Mouse (Mus musculus): Measurements from ENCODE around the gene Gm37240. TPM values are rescaled to one million over a fixed set of nuclear protein-coding genes. Genes with fewer than 3 reads are reported as not detected.

Gm37240 gene
- total RNA-seq, 4 experiments from 2014 or later = 1.8 to 2.0 TPM; not detected in 2

GRCm38 (mm10) chr3:84637095-84637494 lies 1250.2 kb downstream of the Gm37240 start:
- no peak for DNase-seq (ENCODE audit: low spot score in 2 of 2)

GRCm38 (mm10) chr3:84631586-84631985 lies 1255.7 kb downstream of the Gm37240 start:
- no peak for DNase-seq (ENCODE audit: low spot score in 2 of 2)

DNA sequence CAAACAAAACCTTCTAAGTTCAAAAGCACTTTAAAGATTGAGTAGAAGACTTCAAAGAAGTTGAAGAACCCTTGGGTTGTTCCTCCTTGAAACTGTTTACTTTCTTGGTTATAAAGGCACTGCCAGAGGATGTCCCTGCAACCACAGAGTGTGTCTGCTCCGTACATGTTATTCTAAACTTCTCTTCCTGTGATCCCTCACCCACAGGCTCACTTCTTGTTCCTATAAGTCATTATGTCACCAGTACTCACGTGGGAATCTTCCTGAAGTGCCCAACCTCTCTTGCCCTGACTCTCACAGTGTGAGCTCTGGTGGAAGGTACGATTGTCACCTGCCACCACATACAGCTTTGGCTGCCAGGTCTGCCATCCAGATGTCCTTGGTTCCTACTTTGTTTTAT lies 1265.3 kb downstream of the Gm37240 start:
- no peak for DNase-seq (ENCODE audit: low spot score in 2 of 2)

GRCm38 (mm10) chr3:84619725-84620124 lies 1267.6 kb downstream of the Gm37240 start:
- DNase-seq (ENCODE audit: low spot score in 2 of 2) = no peak

DNA sequence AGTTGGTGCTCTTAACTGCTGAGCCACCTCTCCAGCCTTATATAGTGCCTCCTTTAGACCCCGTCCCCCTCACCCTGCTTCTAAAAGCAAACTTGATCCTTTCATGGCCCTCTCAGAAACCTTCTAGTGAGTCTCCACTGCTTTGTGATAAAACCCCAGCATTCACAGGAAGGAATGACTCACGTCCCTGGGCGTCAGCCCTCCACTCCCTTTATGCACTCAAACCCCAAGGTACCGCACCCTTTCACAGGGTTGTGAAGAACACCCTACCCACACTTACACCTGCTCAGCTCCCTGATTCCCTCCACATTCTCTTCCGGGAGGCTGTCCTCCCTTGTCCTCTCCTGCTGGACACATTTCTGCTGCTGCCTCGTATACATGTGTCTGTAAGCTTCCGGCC lies 1268.3 kb downstream of the Gm37240 start:
- no peak for DNase-seq (ENCODE audit: low spot score in 2 of 2)

DNA sequence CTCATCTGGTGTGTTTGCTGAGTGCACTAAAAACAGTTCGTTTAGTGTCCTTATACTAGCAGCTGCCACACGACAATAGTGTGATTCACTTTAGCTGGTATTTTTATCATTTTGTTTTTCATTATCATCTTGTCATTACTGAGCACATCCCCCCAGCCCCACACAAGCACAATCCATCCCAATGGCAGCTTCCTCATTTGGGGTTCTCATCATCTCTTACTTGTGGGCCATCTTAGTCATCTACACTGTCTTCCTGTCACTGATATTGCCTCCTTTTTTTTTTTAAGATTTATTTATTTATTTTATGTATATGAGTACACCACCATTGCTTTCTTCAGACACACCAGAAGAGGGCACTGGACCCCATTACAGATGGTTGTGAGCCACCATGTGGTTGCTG lies 1268.7 kb downstream of the Gm37240 start:
- no peak for DNase-seq (ENCODE audit: low spot score in 2 of 2)

DNA sequence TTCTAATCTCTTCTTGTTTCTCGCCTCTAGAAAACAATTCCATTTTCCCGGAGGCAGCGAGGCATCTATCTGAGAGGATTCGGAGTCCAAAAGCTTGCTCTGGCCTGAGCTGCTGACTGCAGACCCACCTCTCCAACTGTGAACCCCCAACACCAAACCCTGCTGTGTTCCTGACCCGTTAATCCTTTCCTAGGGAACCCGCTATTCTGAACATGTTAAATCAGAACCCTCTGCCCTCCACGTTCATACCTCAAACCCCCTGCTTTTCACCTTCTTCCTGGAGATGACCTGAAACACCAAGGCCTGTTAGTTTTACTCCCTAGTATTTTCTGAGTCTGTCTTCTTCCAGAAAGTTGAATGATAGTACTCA lies 1271.5 kb downstream of the Gm37240 start:
- no peak for DNase-seq (ENCODE audit: low spot score in 2 of 2)

DNA sequence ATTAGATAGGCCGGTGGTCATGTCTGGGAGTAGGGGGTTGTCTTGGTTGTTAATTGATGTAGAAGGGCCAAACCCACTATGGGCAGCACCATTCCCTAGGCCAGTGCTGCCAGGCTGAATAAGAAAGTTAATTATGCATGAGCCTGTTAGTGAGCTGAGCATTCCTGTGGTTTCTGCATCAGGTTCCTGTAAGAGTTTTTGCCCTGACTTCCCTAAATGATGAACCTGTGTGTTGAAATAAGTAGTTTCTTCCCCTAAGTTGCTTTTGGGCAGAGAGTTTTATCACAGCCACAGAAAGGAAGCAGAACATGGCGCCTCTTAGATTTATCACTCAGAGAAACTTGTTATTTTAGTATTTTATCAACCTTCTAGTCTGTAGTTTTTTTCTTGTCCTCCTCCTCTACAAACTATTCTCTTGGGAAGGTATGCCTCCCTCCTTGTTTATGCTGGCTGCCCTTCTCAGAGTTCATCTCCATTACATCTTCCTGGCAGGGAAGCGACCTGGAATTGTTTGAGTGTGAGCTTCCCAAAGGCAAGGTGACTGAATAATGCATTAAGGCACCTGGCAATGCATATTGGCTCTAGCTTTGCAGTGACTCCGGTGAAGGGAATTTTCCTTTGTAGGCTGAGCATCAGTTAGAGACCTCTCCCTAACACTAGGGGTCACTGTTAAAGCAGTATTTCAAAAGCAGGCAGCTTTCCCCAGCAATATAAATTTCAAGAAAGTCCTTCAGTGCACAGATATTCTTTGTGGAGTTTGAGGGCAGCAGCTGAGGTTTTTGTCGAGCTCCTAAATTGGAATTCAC lies 1272.1 kb downstream of the Gm37240 start:
- no peak for DNase-seq (ENCODE audit: low spot score in 2 of 2)

- no peak for DNase-seq (ENCODE audit: low spot score in 2 of 2)
Measured at GRCm38 (mm10) chr3:84610183-84610710, 1277.1 kb downstream of the Gm37240 start.

DNA sequence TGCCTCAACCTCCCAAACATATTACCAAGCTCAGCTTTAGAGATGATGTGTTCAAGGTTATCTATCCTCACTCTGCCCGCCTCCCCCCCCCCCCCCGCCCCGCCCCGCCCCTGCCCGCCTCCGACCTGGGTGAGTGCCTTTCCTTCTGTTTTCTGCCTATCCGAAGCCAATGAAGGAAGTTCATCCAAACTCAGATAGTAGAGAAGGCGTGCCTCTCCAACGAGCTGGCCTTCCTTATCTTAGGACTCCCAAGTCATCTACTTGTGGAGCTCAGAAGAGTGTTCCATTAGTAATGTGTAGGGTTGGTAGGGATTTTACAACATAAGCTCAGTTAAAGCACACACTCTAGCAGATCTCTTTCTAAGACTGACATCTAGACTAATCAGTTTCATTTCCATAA lies 1284.1 kb downstream of the Gm37240 start:
- DNase-seq (ENCODE audit: low spot score in 2 of 2) = no peak

DNA sequence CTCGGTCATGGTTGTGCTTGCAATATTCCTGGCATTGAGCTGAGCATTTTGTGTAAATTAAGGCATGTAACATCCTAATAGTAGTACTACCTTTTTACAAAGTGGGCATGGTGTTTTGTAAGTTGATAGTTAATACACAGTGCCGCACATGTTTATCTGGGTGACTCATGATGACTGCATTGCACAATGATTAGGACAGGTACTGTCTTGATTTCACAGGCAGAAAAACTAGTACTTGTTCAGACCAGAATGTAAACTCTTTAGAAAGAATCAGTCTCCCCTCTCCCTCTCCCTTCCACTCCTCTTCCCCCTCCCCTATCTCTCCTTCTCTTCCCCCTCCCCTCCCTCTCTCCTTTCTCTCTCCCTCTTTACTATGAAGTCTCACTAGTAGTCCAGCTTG lies 1284.6 kb downstream of the Gm37240 start:
- no peak for DNase-seq (ENCODE audit: low spot score in 2 of 2)

DNA sequence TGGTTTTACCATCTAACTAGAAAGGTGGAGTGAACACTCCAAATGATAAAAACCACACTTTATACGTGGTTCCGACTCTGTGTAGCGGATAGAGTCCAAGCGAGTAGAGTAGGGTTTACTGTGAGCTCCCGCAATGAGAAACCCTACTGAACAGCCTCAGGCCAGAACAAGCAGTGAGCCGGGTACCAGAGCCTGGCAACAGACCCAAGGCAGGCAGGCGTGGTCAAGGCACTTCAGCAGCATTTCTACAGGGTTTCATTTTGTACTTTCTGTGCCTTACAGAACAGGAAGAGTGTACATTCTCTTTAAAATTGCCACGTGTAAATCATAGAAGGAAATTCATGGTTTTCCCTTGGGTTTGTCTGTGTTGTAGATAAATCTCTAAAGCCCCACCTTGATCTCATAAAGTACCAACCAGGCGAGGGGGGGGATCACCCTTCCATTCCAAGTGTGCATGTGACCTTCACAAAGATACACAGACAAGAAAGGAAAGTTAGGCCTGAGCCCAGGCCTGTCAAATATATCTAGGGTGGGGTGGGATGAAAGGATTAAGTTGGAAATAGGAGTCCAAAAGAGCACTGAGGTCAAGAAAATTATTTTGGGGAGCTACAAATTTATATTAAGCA lies 1285.3 kb downstream of the Gm37240 start:
- DNase-seq (ENCODE audit: low spot score in 2 of 2) = no peak

DNA sequence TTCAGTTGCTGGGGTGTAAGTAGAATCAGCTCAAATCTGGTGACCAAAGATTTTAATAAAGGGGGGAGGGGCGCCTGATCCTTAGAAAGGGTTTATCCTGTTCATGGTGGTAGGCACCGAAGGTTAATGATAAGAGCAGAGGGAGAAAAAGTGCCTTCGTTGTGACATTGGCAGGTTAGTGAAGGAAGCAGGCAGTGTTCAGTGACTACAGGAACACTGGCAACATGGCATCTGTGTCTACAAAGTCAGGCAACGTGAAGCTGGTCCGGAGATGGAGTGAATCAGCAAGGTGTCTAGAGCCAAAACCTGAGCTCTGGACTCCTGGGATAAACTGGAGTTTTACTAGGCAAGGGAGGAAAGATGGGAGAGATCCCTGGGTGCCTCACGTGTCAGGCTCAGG lies 1288.6 kb downstream of the Gm37240 start:
- DNase-seq (ENCODE audit: low spot score in 2 of 2) = no peak

DNA sequence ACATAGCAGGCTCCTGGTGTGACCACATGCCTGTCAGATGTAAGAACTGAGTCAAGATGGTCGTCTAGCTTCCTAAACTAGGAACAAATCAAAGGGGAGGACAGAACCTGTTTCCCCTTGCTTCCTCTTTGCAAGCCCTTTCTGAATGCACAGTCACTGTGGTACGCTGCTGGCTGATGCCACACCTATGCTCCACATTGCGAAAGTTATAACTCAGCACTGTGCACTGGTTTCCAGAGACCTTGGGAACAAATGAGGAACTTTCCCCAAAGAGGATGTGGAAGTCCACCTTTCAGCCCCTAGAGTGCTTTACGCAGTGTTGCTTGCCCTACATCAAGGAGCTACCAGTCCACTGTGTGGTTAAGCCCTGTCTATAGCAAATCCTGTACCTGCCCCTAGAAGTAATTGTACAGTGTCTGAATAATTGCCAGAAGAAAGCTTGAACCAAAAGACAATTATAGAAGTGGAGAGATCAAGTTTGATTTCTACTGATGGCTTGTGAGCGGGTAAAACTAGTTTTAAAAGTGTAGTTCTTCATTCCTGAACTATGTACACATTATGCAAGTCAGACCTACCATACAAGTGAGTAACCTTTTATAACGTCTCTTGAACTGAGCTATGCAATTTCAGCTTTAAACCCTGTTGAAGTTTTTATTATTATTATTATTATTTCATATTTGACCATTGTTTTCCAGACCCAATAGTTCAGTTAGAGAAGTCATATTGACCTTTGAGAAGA lies 1289.2 kb downstream of the Gm37240 start:
- DNase-seq (ENCODE audit: low spot score in 2 of 2) = no peak

DNA sequence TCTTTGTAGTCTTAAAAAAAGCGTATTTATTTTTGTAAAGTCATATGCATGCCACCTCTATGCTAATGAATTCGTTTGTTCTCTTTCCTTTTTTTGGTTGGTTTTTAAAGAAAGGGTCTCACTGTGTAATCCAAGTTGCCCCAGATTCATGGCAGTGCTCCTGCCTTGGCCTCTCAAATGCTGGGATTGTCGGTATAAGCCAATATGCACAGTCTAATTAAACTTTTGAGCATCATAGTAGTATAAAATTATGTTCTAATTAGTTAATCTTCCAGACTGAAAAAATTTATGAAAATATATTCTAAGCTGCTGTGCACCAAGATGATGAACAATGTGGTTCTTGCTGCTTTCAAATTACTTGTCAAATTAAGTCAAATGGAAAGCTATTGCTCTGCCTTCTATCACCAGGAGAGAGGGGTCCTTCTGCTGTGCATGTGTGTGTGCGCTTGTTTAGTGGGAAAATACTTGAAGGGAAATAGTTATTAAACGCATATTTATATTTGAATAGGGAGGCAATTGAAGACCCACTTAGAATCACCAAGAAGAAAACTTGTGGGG lies 1291.6 kb downstream of the Gm37240 start:
- DNase-seq (ENCODE audit: low spot score in 2 of 2) = no peak

DNA sequence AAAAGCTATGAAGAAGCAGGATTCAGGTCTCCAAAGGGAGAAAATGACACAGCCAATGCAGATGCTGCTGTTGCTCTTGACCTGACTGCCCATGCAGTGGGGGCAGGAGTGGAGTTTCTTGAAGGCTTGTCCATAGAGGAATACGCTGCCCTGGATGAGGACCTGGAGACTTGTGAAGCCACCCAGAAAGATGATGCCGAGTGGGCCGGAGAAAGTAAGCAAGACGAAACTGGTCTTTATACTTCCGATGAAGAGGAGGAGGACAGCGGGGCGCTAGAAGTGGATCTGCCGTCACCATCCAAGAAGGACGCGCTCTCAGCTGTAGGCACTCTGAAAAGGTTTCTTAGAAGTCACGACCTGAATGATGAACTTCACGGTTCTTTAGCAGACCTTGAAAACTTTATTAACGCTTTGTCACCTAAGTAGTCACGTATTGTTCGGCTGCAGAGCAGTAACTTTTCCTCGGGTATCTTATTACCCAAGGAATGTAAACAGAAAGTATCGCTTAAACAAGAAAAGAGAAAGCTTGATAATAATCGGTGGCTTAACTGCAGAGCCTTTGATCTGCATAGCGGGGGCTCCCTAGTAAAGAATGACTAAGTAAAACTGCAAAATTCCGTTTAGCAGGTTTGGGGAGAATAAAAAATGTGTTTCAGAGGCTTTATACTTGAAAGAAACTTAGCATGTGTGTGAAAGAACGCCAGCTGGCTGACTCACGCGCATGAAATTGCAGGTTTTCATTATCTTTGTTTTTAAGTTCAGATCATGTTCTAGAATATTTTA lies 1292.2 kb downstream of the Gm37240 start:
- peak; percentile 39 to 45 for DNase-seq (ENCODE audit: low spot score in 2 of 2)

DNA sequence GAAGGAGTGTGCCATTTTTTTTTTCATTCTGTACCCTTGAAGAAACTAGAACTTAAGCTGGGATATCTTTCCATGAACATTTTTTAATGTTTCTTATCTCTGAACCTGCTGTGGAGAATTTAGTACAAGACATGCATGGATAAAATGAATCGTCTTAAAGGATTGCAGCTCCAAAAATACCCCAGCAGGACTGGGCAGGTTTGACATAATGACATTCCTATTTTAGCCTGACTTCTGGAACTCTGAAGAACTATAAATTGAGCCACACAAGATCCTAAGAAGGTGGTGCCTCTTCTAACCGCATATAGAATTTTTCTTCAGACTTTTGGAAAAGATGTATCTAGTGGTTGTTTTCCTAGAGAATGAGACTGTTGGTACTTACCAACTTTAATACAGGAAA lies 1294.0 kb downstream of the Gm37240 start, which contains the start of gene Tigd4:
Tigd4 (plus strand) TSS at position 301 of the 400 bp plus-strand sequence.
- DNase-seq (ENCODE audit: low spot score in 2 of 2) = no peak

- DNase-seq (ENCODE audit: low spot score in 2 of 2) = no peak
Measured at GRCm38 (mm10) chr3:84586736-84587135, 1300.6 kb downstream of the Gm37240 start.

- DNase-seq (ENCODE audit: low spot score in 2 of 2) = no peak
Measured at GRCm38 (mm10) chr3:84582913-84583276, 1304.4 kb downstream of the Gm37240 start.

- DNase-seq (ENCODE audit: low spot score in 2 of 2) = peak; percentile 90 to 93
Measured at GRCm38 (mm10) chr3:84582023-84582912, 1305.0 kb downstream of the Gm37240 start, which contains the start of gene Arfip1. Gene Arfip1, minus strand, starts transcription at chr3:84582625.
